Mouse (Mus musculus) megakaryocyte-erythroid progenitor cell, adult 5-6 weeks (primary cell): ENCODE results near the gene Nid1. TPM values are rescaled to one million over a fixed set of nuclear protein-coding genes. Genes with fewer than 3 reads are reported as not detected.
"Not testable (repeated sequence)": the region's sequence is repeated elsewhere in the genome, so short reads cannot be mapped to it uniquely, and the experiment has no call there.

Experiments used
- ATAC-seq: replicated peaks from 2 replicates; pipeline ENCODE4 v1.8.0; 2016; ENCODE audit warnings: mild to moderate bottlenecking, inconsistent platforms; ENCODE audit not compliant: severe bottlenecking, poor library complexity, low FRiP score, low TSS enrichment
- total RNA-seq, 2 experiments: library from RNA; stranded (forward) in 1 of 2; stranded (reverse) in 1 of 2; fragments of 200-1000, 215-1000 nt in 1 of 2; fragments of >200 nt in 1 of 2; fragmentation: Nextera tagmentation in 1 of 2; gene quantifications; 2 replicates each; pipeline ENCODE4 v1.2.3; 2014 to 2017

The Nid1 gene
- total RNA-seq, 2 experiments from 2014 or later = not detected

DNA sequence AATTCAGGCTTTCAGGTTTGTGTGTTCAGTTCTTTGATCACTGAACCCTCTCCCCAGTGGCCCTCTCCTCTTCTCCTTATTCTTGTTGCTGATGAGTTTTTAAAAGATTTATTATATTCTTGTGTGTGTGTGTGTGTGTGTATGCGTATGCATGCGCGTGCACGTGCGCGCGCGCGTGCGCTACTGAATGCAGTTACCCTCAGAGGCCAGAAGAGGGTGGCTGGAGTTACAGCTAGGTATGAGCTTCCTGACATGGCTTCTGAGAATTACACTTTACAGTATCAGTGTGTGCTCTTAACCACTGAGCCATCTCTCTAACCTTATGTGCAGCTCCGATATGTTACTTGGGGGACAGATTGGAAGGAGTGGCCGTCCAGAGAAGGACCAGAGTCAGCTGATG is 12.6 kb downstream of the Nid1 start:
- not testable (repeated sequence) for ATAC-seq

DNA sequence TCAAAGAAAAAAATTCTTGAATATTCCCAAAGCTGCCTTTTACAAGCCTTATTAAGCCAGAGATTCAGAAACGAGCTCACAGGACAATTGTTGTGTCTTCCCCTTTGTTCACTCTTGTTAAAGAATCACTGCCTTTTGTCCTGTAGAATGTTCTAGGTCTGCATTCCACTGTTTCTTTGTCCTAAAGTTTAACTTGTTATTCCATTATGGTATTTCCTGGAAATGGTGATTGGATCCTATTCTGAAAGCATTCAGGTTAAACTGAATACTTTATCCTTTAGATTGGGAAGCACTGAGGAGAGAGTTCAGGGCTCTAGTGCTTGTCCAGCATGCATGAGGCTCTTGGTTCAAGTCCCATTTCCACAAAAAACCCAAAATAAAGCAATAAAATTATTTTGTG is 13.6 kb downstream of the Nid1 start:
- not testable (repeated sequence) for ATAC-seq

DNA sequence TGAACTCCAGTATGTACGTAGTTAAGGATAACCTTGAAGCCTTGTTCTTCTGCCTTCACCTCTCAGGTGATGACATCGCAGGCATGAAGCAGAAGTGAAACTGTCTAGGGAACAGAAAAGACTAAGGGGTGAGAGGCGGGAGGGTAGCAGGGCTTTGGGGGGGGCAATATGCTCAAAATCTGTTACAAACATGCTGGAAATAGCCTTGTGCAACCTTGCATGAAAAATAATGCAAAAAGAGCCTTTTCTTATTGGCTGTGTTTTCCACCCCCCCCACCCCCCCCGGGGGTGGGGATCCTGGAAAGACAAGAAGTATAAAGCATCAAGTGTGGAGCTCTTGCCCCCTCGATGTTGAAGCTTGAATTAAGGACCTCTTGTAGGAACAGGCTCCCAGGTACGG is 16.0 kb downstream of the Nid1 start:
- ATAC-seq = not testable (repeated sequence)

DNA sequence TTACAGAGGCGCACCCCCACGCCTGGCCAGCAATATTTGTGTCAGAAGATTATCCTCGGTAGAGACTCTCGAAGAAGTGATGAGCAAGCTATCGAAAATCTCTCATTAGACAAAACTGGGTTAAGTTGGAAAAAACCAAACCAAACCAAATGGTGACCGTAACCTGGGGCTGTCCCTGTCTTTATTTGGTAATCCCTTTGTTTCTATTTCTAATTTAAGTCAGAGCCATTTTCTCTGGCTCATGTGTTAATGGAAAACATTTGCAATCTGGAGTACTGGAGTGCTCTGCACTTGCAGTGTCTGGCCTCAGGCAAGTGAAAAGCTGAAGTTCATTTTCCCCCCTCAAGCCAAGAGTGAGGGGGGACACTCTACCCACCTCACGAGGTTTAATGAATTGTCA is 16.9 kb downstream of the Nid1 start:
- ATAC-seq = not testable (repeated sequence)

DNA sequence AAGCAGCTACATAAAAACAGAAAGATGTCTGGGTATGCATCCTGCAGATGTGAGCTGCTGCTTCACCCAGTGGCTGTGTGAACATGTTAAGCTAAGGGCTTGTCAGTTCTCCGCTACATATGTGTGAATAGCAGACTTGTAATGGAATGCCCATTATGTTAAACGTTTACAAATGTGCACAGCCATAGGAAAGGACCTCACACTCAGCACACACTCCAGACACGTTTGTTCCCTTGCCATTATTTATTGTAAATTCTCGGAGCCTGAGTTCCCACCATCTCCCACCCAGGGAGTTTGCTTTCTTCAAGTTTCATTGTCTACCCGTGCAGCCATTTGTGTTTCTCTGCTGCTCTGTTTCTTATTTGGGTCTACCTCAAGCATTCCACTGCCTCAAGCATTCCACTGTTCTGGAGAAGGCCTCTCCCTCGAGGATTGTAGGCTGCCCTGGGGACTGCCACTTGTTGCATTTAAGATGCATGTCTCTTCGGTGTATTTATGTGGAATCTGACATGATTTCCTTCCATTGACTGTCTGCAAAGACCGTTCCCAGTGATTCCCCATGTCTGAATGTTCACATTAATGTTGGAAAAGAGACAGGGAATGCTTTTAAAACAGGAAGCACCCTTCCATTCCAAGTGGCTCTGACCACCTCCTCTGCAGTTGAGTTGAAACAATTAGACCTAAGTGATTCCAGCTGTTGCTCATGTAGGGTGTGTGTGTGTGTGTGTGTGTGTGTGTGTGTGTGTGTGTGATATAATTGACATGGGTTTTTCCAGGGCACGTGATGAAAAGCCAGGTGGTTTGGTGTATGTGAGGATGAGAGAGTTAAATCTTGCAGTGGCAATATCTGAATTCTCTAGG is 18.5 kb downstream of the Nid1 start:
- ATAC-seq = not testable (repeated sequence)

DNA sequence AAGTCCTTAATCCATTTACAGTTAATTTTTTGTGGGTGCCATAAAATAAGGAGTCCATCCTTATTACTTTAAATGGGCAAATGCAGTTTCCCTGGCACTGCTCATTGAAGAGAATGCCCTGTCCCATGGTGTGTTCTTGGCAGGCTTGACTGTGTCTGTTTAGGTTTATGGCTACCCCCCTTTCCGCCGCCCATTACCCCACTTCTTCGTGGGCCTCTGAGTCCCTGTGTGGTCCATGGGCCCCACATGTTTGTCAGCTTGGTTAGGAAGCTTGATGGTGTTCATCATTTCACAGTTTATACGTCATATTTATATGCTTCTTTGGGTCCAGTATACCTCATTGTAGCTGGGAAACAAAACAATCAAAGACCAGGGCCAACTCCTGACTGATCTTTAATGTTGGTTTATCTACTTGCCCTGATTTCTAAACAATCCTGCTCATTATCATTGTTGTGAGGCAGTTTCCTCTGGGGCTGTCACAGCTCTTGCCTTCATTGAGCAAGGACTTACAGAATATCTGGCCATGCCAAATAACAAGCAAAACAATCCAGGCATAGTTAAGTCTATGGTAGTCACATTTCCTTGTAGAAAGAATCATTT is 20.9 kb downstream of the Nid1 start:
- no peak for ATAC-seq

DNA sequence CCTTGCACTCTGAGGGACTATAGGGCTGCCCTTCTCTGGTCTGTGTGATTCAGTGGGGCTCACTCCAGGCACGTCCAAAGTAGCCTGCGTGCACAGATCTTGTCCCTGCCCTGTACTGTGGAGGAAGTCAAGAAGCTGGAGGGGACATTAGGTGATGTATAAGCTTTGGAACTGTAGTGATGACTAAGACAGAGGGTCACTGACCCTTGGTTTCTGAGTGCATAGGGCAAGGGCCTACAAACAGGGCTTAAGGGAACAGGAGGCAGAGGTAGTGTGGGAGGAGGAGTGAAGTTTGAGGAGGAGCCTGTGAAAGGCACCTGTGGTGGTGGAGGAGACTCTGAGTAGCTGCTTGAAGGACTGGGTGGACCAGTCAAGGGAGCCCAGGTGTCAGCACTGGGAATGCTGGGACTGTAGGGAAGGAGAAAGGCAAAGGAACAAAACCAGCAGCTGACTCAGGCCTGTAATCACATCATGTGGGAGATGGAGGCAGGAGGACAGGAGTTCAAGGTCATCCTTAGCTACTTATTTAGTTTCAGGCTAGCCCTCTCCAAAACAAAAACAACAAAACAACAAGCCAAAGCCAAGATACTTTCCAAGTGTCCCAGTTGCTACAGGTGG is 23.3 kb downstream of the Nid1 start:
- ATAC-seq = no peak; the same call in 1 of the 2 replicates

DNA sequence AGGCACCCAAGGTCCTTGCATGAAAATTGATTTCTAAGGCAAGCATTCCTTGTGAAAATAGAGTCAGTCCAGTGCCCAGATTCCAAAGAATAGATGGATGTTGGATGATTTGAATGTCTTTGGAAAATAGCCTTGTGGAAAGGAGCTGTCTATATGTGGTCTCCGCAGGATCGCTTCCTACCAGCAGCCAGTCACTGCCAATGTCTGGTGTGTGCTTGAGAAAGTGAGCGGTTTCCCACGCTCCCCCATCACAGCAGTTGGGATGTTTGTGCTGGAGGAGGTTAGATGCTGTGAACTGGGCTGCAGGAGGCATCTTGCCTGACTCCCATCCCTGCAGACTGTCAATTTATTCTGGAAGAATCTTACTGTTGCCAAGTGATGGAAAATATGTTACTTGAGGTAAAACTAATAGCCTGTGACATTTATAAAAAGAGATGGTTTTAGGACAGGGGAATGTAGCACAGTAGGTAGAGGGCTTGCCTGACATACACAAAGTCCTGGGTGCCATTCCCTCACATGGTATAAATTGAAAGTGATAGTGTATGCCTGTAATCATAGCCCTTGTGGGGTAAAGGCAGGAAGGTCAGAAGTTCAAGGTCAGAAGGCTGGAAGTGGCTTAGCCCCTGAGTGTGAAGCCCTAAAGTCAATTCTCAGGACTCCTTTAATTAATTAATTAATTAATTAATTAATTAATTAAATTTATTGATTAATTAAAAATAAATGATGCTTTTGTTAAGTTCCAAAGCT is 24.3 kb downstream of the Nid1 start:
- ATAC-seq = no peak

DNA sequence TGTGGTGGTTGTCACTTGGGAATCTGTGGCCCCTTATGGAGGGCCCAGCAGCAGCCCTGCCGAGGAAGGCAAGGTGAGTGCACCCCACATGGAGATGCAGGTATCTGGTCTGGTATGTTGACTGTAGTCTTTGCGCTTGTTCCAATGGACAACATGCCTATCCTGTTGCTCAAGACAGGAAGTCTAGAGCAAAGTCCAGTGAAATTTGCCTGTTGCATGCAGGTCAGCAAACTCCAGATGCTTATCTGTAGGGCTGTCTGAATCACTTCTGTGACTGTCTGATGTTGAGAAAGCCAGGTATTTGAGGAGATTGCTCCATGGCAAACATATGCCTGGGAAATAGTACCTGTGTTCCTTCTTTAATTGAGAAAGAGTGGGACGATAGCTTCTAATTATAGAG is 26.6 kb downstream of the Nid1 start:
- no peak for ATAC-seq

DNA sequence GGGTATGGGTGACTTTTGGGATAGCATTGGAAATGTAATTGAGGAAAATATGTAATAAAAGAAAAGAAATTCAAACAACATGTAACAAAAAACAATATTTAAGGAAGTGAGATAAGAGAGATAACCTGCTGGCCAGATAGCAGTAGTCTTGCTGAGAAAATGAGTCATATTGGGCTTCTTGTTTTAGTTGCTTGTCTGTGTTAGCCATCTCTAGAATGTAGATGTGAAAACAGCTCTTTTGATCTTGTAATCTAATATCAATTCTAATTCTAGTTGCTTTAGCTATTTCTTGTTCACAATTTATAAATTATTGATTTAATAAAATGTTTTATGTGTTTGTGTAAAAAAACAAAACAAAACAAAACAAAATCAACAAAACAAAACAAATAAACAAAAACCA is 29.9 kb downstream of the Nid1 start:
- ATAC-seq = not testable (repeated sequence)

DNA sequence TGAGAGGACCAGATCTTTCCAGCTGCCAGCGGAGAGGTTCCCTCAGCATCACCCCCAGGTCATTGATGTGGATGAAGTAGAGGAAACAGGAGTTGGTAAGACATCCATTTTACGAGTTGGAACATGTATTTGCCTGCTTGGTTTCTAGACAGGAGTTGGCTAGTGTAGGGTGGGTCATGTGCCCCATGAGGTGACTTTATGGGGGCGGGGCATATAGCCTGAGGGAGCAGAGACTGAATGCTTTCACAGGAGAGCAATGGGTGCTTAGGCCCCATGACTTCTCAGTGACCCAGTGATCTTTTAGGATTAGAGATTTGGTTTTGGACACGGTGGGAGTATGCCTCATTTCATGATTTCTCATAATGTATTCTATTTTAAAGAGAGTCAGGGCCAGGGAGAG is 31.2 kb downstream of the Nid1 start:
- ATAC-seq = no peak

DNA sequence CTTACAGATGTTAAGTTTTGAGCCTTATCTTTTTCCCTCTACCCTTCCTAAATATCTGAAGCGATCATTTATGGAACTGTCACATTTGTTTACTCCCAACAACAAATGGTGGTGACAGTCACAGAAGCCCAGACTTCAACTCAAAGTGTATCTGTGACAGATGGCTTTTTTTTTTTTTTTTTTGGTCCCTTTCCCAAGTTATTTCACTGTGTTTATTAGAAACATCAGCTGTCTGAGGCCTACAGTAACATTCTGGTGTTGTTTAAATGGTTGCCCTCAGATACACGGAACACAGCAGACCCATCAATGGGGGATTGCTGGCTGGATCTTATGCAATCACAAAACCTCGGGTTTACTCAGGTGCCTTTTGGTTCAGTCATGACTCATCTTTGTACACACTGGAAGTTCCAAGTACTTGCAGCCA is 34.0 kb downstream of the Nid1 start:
- ATAC-seq = no peak

DNA sequence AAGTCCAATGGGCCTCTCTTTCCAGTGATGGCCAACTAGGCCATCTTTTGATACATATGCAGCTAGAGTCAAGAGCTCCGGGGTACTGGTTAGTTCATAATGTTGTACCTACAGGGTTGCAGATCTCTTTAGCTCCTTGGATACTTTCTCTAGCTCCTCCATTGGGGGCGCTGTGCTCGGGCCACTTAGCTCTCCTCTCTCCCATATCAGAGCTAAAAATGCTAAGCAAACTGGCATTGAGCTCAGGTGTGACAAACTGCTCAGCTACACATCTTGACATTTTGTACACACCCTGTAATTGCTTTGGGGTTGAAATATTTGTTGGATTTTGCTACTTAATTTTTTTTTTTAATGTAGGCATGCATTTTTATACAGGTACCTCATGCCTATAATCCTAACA is 37.1 kb downstream of the Nid1 start:
- not testable (repeated sequence) for ATAC-seq

DNA sequence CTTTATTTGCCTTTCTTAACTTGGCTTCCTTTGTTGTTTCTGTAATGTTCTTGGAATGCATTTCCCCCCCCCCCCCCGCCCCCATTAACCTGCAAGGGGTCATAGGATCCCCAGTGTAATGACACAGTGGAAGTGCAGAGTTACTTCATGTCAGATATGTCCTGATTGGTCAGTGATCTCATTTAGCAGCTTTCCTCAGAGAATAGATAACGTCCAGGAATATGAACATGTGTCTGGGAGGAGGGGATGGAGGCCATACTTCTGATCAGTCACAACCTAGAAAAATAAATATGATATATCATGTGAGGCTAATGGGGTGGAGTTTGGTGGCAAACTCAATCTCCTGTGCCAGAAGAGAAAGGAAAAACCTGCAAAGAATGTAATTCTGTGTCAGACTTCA is 37.6 kb downstream of the Nid1 start:
- ATAC-seq = no peak

DNA sequence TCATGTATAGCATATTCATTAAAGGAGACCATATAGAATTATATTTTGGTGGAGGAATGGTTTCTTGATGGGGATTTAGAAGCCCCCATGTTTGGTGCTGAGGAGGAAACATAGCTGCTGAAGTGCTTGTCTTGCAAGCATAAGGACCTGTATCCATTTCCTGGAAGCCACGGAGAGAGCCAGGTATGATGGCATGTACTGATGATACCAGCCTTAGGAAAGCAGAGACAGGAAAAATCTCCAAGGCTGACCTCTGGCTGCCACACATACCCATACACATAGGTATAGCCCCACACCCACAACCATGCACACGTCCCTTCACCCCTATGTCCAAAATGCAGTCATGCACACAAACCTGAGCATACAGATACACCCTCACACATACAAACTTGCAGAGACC is 39.2 kb downstream of the Nid1 start:
- no peak for ATAC-seq

DNA sequence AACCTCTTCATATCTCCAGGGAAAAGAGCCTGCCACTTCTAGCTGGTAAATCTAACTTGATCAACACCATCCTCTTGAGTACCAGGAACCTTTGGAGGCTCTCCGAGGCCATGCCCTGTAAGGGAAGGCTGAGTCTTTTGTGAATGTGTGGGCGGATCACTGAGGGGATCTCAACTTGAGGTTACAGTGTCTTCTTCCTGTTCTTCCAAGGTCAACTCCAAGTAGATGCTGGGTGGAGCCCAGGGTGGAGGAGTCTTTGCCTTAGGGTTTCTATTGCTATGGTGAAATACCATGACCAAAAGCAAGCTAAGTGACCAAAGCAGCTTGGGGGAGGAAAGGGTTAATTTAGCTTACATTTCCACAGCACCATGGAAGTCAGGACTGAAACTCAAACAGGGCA is 39.7 kb downstream of the Nid1 start:
- no peak for ATAC-seq

DNA sequence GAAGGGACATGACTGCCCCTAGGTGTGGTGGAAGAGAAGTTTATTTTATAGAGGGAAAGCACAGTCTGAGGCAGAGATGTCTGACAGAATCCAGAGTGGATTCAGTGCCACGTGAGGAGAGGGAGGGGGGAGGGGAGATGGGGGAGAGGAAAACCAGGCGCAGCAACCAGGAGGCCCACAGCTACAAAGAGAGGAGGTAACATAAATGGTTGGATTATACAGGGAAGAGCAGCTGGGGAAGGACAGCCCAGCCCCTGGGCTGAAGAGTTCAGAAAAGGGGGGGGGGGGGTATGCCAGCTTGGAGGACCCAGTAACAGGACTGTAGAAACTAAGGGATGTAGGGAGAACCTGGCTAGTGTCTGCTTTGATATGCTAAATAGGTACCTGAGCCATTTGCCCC is 42.6 kb downstream of the Nid1 start:
- no peak for ATAC-seq

DNA sequence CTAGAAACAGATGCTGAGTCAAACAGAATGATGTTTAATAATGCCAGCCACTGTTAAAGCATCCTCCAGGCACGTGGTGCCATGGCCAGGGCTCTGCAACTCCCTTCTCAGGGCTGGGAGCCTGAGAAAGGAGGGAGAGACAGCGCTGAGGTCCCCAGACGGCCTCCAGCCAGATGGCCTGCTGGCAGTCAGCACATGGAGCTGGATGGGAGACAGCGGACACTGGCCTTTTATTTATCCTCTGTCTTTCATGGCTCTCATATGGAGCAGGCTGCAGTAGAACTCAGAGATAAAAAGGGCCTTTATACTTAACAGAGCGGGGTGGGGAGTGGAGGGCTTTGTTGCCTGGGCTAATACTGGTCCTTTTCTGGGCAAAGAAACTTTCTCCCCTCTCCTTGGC is 43.7 kb downstream of the Nid1 start:
- no peak for ATAC-seq

DNA sequence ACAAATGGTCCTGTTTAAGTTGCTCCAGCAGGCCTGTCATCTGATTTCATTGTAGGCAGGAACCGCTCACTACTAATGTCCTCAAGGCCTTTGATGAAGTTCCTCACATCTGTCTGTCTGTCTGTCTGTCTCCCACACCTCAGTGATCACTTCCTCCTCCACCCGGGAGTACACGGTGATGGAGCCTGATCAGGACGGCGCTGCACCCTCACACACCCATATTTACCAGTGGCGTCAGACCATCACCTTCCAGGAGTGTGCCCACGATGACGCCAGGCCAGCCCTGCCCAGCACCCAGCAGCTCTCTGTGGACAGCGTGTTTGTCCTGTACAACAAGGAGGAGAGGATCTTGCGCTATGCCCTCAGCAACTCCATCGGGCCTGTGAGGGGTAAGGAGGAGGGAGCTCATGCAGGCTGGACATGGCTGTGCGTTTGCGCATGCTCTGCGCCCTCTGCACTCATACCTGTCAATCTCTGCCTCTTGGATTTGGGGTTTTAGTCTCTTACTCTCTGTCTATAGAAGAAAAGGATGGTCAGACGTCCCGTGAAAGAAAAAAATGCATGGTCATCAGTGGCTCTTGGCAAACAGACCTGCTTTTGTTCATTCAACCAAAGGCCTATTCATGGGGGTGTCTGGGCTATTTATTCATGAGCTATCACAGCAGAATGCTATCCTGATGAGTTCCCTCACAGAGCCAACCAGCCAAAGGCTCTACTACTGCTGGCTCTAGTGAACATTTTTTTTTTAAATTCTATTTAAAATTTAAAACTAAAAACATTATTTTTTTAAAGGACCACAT is 44.7 kb downstream of the Nid1 start:
- ATAC-seq = no peak
